Mouse (Mus musculus) embryonic fibroblast, embryonic 13.5 days (primary cell): Measurements from ENCODE around the gene Drg1.

Experiments
- CTCF ChIP-seq: IDR thresholded peaks from 2 replicates; pipeline ENCODE4 v1.5.1; 2011; ENCODE audit warnings: mild to moderate bottlenecking, control low read depth, low read length, moderate library complexity, borderline replicate concordance; ENCODE audit not compliant: insufficient read depth
- POLR2A ChIP-seq: IDR thresholded peaks from 2 replicates; pipeline ENCODE4 v1.6.1; 2011; ENCODE audit warnings: low read depth, mild to moderate bottlenecking, control low read depth, low read length, moderate library complexity

DNA sequence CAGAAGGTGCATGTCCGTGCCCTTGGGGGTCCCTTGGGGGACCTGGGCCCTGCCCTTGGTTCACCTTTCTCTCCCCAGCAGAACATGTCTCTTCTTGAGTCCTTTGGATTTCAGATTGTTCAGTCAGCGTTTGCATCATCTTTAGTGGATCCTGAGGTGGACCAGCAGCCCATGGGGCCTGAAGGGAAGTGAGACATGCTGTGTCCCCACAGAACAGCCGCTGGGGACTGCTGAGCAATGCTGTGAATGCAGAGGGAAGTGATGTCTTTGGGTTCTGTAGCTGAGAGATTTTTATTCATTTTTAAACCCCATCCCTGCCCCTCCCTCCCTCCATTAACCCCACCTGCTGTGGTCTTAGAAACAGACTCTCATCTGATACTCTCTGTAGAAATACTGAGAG, 41.7 kb upstream of the Drg1 start:
- TF ChIP-seq CTCF, result no peak
- no peak for TF ChIP-seq POLR2A
